Mouse (Mus musculus): ENCODE data around the gene Cacng7.

Cacng7 gene

DNA sequence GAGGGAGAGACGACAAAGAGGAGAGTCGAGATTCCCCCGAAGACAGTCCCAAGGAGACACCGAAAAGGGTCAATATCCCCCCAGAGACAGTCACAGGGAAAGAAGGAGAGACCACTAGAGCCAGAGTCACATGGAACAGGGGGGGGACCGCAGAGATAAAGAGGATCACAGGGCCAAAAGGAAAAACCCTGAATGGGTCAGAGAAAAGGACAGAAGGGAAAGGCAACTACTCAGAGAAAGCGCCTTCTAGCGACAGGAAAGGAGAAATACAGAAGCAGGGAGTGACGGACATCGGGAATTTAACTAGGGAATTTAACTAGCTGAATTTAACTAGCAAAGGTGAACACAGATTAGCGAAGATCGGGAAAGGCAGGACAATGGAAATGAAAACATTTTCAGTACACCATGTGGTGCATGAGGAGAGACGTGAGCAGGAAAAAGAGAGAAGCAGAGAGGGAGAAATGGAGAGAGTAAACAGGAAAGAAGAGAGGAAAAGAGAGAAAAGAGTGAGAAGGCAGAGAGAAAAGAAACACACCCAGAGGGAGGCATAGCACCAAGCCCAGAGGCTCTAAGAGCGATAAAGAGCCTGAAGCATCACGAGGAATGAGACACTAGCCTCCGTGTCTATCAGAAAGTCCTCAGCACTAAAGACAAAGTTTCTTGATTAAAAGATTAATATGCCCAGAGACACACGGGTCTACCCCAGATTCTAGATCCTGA, 30.0 kb upstream of the Cacng7 start:
- no peak for DNase-seq (ENCODE audit: low spot score)

DNA sequence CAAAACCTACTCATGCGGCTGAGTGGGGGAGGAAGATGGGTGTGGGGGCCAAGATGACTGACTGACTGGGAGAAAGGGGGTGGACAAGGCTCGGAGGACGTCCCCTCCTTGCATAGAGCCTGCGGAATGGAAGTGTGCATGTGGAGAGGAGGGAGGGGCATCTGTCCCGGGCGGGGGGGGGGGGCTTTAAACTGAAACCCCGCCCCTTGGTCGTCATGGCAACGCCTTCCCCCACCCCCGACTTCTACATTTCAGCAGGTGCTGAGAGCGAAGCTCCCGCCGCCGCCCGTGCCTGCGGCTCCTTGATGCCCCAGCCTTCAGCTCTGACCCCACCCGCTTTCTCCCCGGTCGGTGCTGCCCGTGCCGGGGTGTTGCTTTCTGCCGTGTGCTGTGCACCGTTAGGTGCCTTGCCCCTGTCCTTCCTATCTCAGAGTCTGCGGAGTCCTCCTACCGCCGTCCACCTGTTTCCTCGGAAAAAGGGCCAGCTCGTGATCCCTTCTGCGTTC, 29.4 kb upstream of the Cacng7 start:
- peak; percentile 21 for DNase-seq (ENCODE audit: low spot score)

DNA sequence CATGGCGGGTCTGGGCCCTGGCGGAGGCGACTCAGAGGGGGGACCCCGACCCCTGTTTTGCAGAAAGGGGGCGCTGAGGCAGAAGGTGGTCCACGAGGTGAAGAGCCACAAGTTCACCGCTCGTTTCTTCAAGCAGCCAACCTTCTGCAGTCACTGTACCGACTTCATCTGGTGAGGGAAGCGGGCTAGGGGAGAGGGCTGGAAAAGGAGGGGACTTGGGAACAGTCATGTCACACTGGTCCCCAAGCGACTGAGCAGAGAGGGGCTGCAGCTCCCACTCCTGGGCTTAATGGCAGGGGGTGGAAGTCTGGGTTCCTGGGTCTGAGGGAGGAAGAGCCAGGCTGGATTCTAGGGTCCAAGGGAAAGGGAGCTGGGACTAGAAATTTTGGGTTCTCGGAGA, 29.0 kb upstream of the Cacng7 start:
- DNase-seq (ENCODE audit: low spot score): no peak

DNA sequence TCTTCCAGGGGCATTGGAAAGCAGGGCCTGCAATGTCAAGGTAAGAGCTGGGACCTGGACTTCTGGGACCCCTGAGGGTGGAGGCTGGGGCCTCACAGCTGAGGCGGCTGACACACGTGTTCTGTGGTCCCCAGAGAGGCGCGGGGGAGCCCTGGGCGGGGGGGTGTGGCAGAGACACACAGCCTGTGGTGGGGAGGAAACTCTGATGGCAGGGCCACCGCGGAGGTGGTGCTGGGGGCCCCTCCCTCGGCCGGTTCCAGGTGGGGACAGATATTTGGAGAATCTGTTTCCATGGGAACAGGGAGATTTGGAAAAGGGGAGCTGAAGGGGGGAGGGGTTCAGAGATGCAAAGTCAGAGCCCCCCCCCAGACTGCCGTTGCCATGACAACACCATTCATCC, 28.5 kb upstream of the Cacng7 start:
- no peak for DNase-seq (ENCODE audit: low spot score)

DNA sequence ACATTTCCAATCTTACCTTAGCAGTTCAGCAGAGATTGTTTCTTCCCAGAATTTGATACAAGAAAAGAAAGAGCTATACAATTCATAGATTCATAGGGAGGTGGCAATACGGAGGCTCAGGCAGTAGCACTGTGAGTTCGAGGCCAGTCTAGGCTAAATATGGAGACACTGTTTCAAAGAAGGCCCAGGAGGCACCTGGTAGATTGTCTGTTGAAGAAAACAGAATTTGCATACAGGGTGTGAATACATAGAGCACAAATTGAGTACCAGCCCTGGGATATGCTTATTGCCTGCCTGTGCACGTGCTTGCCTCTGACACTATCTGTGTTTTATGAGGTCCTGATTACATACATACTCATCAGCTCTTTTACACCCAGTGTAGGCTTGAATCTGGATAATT, 26.4 kb upstream of the Cacng7 start:
- no peak for DNase-seq (ENCODE audit: low spot score)

DNA sequence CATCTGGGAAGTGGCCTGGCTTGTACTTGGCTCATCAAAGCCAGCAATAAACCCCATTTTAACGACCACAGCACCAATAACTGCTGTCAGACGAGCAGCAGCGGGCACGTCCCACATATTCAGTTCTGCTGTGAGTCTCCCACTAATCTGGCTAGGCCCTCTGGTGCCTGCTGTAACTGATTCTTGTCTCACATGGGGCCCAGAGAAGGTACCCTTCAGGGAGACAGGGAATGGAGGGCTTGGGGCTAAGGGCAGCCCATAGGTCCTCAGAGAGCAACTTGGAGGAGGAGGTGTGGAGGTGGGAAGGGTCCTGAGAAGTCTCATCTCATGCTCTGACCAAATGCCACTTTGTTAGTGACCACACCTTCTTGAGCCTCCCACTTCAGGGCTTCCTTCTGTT, 24.1 kb upstream of the Cacng7 start:
- no peak for DNase-seq (ENCODE audit: low spot score)

DNA sequence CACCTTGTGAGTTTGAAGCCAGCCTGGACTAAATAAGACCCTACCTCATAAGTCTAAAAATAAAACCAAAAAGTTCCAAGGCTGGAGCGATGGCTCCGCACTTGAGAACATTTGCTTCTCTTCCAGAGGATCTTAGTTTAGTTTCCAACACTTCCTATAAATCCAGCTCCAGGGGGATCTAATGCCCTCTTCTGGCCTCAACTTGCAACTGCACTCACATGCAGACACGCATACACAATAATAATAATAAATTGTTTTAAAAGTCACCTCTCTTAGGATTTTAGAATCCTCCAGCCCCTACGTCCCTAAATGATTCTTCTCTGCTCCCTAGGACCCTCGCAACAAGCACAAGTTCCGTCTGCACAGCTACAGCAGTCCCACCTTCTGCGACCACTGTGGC, 22.5 kb upstream of the Cacng7 start:
- no peak for DNase-seq (ENCODE audit: low spot score)

DNA sequence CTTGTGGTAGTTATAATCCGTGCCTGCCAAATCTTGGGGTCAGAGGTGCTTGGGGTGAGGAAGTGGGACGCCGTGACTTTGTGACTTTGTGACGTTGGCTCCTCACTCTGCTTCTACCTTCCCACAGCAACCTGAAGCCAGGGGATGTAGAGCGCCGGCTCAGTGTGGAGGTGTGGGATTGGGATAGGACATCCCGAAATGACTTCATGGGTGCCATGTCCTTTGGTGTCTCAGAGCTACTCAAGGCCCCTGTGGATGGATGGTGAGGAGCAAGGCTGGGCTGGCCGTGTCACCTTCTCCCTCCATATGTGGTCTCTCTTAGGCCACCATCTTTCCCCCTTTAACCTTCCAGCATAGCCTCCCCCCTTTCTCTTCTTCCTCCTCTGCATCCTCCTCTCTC, 19.2 kb upstream of the Cacng7 start:
- DNase-seq (ENCODE audit: low spot score): no peak

DNA sequence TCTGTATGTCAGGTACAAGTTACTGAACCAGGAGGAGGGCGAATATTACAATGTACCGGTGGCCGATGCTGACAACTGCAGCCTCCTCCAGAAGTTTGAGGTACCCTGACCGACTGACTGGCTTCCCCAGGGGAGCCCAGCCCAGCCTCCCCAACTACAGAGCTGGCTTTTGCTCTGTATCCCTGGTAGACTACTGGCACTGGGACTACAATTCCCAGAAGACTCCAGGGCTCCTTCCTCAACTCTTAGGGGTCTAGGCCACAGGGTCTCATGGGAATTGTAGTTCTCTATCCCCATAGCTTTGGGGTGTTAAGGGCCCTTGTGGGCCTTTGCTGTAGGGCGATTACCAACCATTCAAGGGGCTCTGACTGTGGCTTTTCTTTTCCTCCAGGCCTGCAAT, 18.6 kb upstream of the Cacng7 start:
- DNase-seq (ENCODE audit: low spot score): no peak

DNA sequence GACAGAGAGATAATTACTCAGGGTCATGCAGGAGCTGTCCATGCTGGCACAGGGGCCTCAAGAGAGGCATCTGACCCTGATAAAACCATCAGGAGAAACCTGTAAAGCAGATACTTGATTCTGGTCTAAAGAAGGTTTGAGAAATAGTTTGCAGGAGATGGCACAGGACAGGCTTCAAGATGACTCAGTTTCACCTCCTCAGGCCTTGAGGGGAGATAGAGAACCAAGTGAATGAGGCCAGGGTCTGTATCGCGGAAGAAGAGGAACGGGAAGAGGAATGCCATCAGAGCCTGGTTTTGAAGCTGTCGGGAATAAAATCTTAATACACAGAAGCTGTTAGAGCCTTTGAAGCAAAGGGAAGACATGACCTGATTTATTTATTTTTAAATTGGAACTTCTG, 15.1 kb upstream of the Cacng7 start:
- no peak for DNase-seq (ENCODE audit: low spot score)

DNA sequence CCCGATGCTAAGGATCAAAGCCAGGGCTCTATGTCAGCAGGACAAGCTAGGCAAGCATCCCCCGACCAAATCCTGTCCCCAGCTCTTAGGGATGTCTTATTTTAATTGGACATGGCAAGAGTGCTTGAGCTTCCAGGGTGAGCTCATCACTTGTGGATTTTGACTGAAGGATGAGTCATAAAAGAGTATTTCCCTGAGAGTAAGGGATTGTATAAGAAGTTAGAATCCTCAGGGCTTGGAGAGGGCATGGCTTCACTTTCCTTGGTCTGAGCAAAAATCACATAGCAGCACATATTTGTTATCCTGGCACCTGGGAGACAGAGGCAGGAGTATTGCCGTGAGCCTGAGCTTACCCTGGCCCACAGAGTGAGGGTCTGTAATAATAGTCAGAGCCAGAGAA, 11.9 kb upstream of the Cacng7 start:
- no peak for DNase-seq (ENCODE audit: low spot score)

DNA sequence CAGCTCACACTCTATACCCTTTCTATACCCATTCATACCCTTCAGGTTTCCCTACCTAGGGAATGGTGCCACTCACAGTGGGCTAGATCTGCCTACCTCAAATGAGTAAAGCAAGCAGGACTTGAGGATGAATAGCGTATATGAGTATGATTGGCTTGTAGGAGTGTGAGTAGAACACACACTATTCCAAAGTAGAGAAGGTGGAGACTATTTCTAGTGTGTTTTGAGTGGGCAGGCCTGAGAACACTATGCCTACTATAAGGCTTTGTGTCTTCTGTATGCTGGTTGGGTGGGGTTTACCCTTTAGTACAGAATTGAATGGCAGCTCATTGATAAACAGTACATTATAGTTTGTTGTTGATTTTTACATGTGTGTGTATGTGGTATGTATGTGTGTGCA, 8.9 kb upstream of the Cacng7 start:
- DNase-seq (ENCODE audit: low spot score): no peak

DNA sequence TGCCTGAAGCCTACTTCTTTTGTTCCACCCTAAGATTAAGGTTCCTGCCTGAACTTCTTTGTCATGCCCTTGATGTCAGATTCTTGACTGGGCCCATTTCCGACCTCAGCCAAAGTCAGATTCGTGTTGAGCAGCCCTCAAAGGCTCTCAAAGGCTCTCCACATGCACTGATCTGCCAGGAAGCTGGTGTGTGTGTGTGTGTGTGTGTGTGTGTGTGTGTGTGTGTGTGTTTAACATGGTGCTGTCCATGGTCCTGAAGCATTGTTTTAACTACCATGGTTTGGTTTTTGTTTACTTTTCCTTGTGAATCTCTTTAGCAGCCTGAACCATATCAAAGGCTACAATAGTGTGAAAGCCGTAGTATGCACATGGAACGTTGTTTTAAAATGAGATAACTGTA, 4.8 kb upstream of the Cacng7 start:
- DNase-seq (ENCODE audit: low spot score): no peak

DNA sequence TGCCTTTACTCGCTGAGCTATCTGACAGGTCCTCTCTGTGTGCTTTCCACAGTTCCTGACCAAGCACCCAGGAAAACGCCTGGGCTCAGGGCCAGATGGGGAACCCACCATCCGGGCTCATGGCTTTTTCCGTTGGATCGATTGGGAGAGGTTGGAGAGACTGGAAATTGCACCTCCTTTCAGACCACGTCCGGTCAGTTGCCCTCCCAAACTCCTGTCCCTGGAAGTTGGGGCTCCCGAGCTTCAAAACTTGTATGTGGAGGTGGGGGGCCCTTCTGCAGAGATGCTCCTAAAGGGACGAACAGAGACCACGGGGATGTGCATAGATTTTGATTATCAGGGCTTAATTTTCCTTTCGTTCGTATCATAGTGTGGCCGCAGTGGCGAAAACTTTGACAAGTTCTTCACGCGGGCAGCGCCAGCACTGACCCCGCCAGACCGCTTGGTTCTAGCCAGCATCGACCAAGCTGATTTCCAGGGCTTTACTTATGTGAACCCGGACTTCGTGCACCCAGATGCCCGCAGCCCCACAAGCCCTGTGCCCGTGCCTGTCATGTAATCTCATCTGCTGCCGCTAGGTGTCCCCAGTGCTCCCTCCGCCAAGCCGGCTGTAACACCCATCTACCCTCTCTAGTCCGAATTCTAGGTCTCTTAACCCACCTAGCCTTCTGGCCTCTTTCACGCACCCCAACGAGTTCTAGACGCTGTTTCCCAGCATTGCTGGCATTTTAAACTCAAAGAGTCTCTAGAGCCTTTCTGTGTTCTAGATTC, 2.8 kb upstream of the Cacng7 start:
- DNase-seq (ENCODE audit: low spot score): peak; percentile 68

DNA sequence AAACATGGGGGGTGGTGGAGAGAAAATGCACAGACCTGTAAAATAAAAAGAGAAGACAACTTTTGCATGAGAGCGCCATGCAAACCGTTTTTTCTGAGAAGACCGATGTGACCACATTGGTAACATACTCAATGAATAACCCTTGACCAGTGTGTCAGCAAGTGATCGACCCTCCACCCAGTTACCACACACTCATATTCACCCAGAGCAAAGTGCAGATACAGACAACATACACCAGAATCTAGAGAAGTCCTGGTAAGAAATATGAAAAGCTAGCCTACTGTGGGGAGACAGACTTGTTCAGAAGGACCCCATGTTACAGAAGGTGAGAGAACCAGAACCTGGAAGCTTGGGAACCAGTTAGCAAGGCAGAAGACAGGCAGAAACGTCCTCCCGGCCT, 1.6 kb upstream of the Cacng7 start:
- DNase-seq (ENCODE audit: low spot score): no peak

DNA sequence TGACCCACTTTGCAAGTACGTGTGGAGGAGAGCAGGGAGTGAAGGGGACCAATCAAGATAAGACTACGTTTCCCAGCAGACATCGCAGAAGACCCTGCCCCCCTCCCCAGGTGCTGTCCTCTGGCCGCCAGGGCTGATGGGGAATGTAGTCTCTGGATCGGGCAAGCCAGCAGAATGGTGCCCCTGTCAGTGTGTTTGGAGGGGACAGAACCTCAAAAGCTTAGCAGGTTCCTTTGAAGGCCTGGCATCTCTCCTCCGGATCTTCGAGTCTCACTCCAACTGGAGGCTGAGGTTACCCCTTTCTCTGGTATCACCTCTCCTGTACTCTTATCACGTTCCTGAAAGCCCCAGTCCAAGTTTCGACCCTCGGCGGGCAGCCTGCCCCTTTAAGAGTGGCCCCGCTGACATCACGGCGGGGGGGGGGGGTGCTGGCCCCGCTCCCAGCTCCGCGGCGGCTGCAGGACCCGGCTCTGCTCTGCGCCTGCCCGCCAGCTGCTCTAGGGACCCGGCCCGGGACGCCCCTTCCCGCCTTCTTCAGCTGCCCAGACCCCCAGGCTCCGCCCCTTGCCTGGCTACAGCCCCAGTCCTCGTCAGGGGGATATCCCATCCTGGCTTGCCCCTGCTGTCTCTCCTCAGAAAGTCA, 1.1 kb upstream of the Cacng7 start:
- DNase-seq (ENCODE audit: low spot score): peak; percentile 4

DNA sequence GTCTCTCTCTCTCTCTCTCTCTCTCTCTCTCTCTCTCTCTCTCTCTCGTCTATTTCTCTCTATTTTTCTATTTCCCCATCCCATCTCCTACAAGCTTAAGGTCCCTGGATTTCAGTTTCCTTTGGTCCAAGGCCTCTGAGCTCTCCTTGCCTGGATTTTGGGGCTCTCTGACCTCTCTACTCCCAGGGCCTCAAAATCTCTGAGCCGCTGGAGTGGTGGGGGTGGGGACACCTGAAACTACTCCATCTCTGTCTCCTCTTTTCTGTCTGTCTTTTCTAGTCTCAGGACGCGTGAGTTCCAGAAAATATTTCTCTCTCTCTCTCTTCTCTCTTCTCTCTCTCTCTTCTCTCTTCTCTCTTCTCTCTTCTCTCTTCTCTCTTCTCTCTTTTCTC, 535 bp upstream of the Cacng7 start:
- no peak for DNase-seq (ENCODE audit: low spot score)

DNA sequence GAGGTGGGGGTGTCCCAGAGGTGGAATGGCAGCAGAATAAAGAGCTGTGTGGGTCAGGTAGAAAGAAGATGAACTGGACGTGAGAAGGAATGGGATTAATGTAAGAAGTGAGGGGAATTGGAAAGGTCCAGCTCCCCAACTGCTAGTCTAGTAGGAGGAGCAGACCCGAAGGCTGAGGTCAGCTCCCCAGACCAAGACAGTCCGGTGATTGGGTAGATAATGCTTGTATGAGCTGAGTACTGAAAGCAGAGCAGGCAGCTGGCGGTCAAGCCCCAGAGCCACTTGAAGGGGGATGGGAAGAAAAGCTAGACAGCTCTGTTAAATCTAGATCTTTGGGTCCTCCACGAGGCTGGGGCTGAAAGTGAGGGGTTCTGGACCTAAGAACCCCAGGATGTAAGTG, 787 bp downstream of the Cacng7 start:
- no peak for DNase-seq (ENCODE audit: low spot score)

DNA sequence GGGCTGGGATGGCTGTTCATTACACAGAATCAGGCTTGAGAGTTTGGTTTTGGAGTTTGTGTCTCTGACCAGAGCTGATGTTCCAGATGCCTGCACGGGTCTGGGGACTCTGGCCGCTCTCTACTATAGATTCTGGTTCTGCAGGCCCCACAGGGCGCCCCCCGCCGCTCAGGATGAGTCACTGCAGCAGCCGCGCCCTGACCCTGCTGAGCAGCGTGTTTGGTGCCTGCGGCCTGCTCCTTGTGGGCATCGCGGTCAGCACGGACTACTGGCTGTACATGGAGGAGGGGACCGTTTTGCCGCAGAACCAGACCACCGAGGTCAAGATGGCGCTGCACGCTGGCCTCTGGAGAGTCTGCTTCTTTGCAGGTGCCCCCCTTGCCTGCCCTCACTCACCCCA, 3.7 kb downstream of the Cacng7 start:
- no peak for DNase-seq (ENCODE audit: low spot score)

DNA sequence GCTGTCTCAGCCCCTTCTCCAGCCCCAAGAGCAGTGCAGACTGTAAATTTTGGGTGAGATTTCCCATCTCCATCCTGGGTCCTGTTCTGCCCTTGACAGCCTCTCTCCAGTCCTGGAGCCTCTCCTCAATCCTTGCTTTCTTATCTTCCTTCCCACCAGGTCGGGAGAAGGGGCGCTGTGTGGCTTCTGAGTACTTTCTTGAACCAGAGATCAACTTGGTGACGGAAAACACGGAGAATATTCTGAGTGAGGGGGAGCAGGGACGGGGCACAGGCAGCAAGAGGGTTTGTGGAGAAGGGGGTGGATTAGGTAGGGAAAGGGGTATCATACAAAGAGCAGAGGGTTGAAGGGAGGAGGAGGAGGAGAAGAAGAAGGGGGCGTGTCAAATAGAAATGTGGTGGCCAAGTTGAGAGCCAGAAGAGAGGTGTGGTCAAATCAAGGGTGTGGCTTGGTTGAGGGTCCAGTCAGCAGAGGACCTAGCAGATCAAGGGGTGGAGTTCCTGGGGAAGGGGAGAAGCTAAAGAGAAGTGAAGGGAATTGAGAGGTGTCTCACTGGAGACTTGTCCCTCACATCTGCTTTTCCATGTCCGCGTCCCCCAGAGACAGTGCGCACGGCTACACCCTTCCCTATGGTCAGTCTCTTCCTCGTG, 5.7 kb downstream of the Cacng7 start:
- no peak for DNase-seq (ENCODE audit: low spot score)

DNA sequence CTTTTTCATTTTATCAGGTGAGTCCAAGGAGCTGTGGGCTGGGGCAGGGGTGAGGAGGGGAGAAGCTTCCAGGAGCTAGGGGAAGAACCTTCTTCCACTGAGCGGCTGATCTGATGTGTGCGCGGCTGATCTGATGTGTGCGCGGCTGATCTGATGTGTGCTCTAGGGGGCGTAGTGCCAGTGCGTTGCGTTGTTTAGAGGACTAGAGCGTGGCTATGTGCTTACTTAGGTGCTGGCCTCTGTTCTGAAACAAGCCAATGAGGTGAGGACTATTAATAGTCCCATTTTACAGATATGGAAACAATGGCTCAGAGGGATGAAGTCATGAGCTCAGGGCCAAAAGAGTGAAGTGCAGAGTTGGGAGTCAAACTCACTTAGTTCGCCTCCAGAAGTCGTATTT, 6.3 kb downstream of the Cacng7 start:
- no peak for DNase-seq (ENCODE audit: low spot score)

DNA sequence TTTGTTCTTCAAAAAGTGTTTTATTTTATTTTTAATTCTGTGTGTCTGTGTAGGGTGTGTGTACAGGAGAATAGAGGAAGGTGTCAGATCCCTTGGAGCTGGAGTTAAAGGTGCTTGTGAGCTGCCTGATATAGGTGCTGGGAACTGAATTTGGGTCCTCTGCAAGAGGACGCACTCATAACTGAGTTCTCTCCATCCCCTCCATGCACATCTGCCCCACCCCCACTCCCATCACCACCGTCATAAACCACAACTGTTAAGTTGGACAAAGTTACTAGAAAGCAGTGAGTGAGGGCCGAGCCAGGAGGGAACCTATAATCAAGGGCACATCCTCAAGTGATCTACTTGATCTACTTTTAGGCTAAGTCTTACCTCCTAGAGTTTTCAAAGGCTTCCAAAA, 11.1 kb downstream of the Cacng7 start:
- no peak for DNase-seq (ENCODE audit: low spot score)

DNA sequence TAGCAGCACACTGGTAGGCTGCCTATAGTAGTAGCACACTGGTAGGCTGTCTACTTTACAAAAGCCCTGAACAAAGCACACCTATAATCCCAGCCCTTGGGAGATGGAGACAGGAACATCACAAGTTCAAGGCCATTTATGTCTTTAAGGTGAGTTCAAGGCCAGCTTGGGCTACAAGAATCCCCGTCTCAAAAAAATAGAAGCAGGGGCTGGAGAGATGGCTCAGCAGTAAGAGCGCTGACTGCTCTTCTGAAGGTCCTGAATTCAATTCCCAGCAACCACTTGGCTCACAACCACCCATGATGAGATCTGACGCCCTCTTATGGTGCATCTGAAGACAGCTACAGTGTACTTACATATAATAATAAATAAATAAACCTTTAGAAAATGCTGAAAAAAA, 12.5 kb downstream of the Cacng7 start:
- no peak for DNase-seq (ENCODE audit: low spot score)

All from urinary bladder, postnatal 25 days (tissue).